Mouse (Mus musculus) liver, embryonic 16.5 days (tissue): ENCODE results near the gene Uroc1. TPM values are rescaled to one million over a fixed set of nuclear protein-coding genes. Genes with fewer than 3 reads are reported as not detected.

Experiments used
- ATAC-seq: fragments of 200-750 bp; cut with Nextera tagmentation; 2 replicates; pipeline ENCODE4 v1.8.0; 2017; ENCODE audit warnings: low read depth, mild to moderate bottlenecking, moderate number of reproducible peaks, moderate library complexity
- H3K27ac ChIP-seq: fragments of 300-500 bp; sonication (generic); 2 replicates; pipeline ENCODE4 v1.5.1; 2014; ENCODE audit warnings: mild to moderate bottlenecking, low read length
- H3K27me3 ChIP-seq: fragments of 300-500 bp; sonication (generic); 2 replicates; pipeline ENCODE4 v1.6.1; 2014; ENCODE audit warnings: low read depth, low read length, mixed read lengths; ENCODE audit not compliant: control insufficient read depth, insufficient read depth
- H3K36me3 ChIP-seq: fragments of 300-500 bp; sonication (generic); 2 replicates; pipeline ENCODE4 v1.6.1; 2014; ENCODE audit warnings: mild to moderate bottlenecking; ENCODE audit not compliant: control insufficient read depth, insufficient read depth
- H3K4me1 ChIP-seq: fragments of 300-500 bp; sonication (generic); 2 replicates; pipeline ENCODE4 v1.6.1; 2014; ENCODE audit warnings: low read depth, low read length, mixed read lengths; ENCODE audit not compliant: control insufficient read depth
- H3K4me2 ChIP-seq: fragments of 300-500 bp; sonication (generic); 2 replicates; pipeline ENCODE4 v1.6.1; 2014; ENCODE audit warnings: low read depth, low read length, mixed read lengths
- H3K4me3 ChIP-seq: fragments of 300-500 bp; sonication (generic); 2 replicates; pipeline ENCODE4 v1.5.1; 2014; ENCODE audit warnings: low read depth, mild to moderate bottlenecking, low read length
- H3K9ac ChIP-seq: fragments of 300-500 bp; sonication (generic); 2 replicates; pipeline ENCODE4 v1.6.1; 2014; ENCODE audit warnings: low read depth, low read length
- H3K9me3 ChIP-seq: fragments of 300-500 bp; sonication (generic); replicated peaks from 2 replicates; pipeline ENCODE4 v1.6.1; 2016; ENCODE audit warnings: low read length; ENCODE audit not compliant: control insufficient read depth
- WGBS: fragments of 180-500 bp; shearing (Covaris S2); extraction: QIAGEN DNeasy Blood & Tissue Kit; methylation state at CpG from one replicate; pipeline ENCODE4 v1.1.7; 2014; ENCODE audit not compliant: insufficient replicate concordance; 5-methylcytosine and 5-hydroxymethylcytosine counted together
- polyA plus RNA-seq: library from polyadenylated mRNA; unstranded; fragments of >200 nt; fragmentation: Nextera tagmentation; extraction: Ambion mirVana; gene quantifications from 2 replicates; pipeline ENCODE4 v1.2.1, GENCODE M21; 2015

The Uroc1 gene
- 32.3 and 41.1 TPM in 2 replicates for polyA plus RNA-seq

GRCm38 (mm10) chr6:90332561-90333425 lies at the start of gene Uroc1:
Gene Uroc1 (plus strand): TSS chr6:90333284.
- Histone ChIP-seq H3K4me2 (peak within 1 kb of the TSS; percentile 42), H3K9ac (peak within 1 kb of the TSS; percentile 31), H3K9me3 (no peaks in the 10 kb centered on the region), H3K36me3 (no peaks in the 10 kb centered on the region), H3K27ac (peak within 1 kb of the TSS; percentile 82), H3K27me3 (no peaks in the 10 kb centered on the region), H3K4me1 (no peaks in the 10 kb centered on the region; the same call in 1 of the 2 replicates), H3K4me3 (peak within 1 kb of the TSS; percentile 51)
- peak; percentile 92 for ATAC-seq
- 55% methylated on average over 7 of the region's 7 CpGs for WGBS

- no peak overlapping the region for H3K27ac ChIP-seq
- 36% methylated on average over 12 of the region's 12 CpGs for WGBS
- H3K9me3 ChIP-seq = no peaks in the 10 kb centered on the region
- no peaks in the 10 kb centered on the region for H3K36me3 ChIP-seq
- no peaks in the 10 kb centered on the region for H3K27me3 ChIP-seq
- no peak overlapping the region for H3K4me2 ChIP-seq
- H3K9ac ChIP-seq = no peak overlapping the region
- H3K4me1 ChIP-seq = no peaks in the 10 kb centered on the region
- ATAC-seq = no peak
- no peak overlapping the region for H3K4me3 ChIP-seq
Observed at GRCm38 (mm10) chr6:90288265-90288664, 44.8 kb upstream of the Uroc1 start.

GRCm38 (mm10) chr6:90300919-90301318 lies 32.2 kb upstream of the Uroc1 start, which contains the start of gene BC048671:
Gene BC048671 (plus strand): TSS chr6:90301219.
- no peak for ATAC-seq
- H3K36me3 ChIP-seq = no peaks in the 10 kb centered on the region

GRCm38 (mm10) chr6:90306315-90306975 lies 26.6 kb upstream of the Uroc1 start:
- no peaks in the 10 kb centered on the region for H3K9me3 ChIP-seq
- H3K4me1 ChIP-seq = peaks cover 4% of the 10 kb centered on the region; the same call in 1 of the 2 replicates
- peak; percentile 84 for ATAC-seq
- H3K27ac ChIP-seq = peak overlapping the region; percentile 53
- H3K36me3 ChIP-seq = 0 out of 2 replicates have a peak, but pooled peaks cover 2% of the 10 kb centered on the region
- no peaks in the 10 kb centered on the region for H3K27me3 ChIP-seq
- H3K9ac ChIP-seq = no peak overlapping the region
- no peak overlapping the region for H3K4me3 ChIP-seq
- no peak overlapping the region for H3K4me2 ChIP-seq
- WGBS = 56% methylated on average over 6 of the region's 6 CpGs

More at GRCm38 (mm10) chr6:90300919-90301318, 32.2 kb upstream of the Uroc1 start, which contains the start of gene BC048671:
- H3K27ac ChIP-seq = no peak within 1 kb of the TSS
- H3K27me3 ChIP-seq = no peaks in the 10 kb centered on the region
- H3K4me1 ChIP-seq = peaks cover 1% of the 10 kb centered on the region; the same call in 1 of the 2 replicates
- no peak within 1 kb of the TSS for H3K4me3 ChIP-seq
- H3K9me3 ChIP-seq = no peaks in the 10 kb centered on the region
- WGBS = 63% methylated on average over 1 of the region's 1 CpGs
- H3K4me2 ChIP-seq = no peak within 1 kb of the TSS
- no peak within 1 kb of the TSS for H3K9ac ChIP-seq

GRCm38 (mm10) chr6:90308839-90309778 lies 24.0 kb upstream of the Uroc1 start:
- peaks cover 4% of the 10 kb centered on the region; the same call in 1 of the 2 replicates for H3K4me1 ChIP-seq
- no peaks in the 10 kb centered on the region for H3K9me3 ChIP-seq
- no peaks in the 10 kb centered on the region for H3K27me3 ChIP-seq
- H3K4me2 ChIP-seq = no peak overlapping the region
- no peak overlapping the region for H3K27ac ChIP-seq
- 79% methylated on average over 87 of the region's 87 CpGs for WGBS
- ATAC-seq = no peak
- peaks cover 2% of the 10 kb centered on the region; the same call in 1 of the 2 replicates for H3K36me3 ChIP-seq
- H3K9ac ChIP-seq = no peak overlapping the region
- H3K4me3 ChIP-seq = no peak overlapping the region

GRCm38 (mm10) chr6:90315961-90316360 lies 17.1 kb upstream of the Uroc1 start:
- no peak for ATAC-seq
- no peaks in the 10 kb centered on the region for H3K27me3 ChIP-seq
- H3K4me2 ChIP-seq = no peak overlapping the region
- no peak overlapping the region for H3K4me3 ChIP-seq
- no peaks in the 10 kb centered on the region for H3K9me3 ChIP-seq
- 52% methylated on average over 5 of the region's 5 CpGs for WGBS
- H3K27ac ChIP-seq = no peak overlapping the region
- H3K36me3 ChIP-seq = no peaks in the 10 kb centered on the region; the same call in 1 of the 2 replicates
- no peak overlapping the region for H3K9ac ChIP-seq
- peaks cover 3% of the 10 kb centered on the region for H3K4me1 ChIP-seq

GRCm38 (mm10) chr6:90317510-90318258 lies 15.4 kb upstream of the Uroc1 start:
- Histone ChIP-seq H3K4me2 (no peak overlapping the region), H3K36me3 (no peaks in the 10 kb centered on the region), H3K4me1 (peaks cover 8% of the 10 kb centered on the region), H3K9ac (no peak overlapping the region), H3K9me3 (no peaks in the 10 kb centered on the region), H3K27me3 (no peaks in the 10 kb centered on the region), H3K4me3 (no peak overlapping the region), H3K27ac (no peak overlapping the region)
- WGBS = 46% methylated on average over 2 of the region's 2 CpGs
- no peak for ATAC-seq

- Histone ChIP-seq H3K4me1 (peaks cover 8% of the 10 kb centered on the region), H3K36me3 (no peaks in the 10 kb centered on the region), H3K9ac (no peak overlapping the region), H3K9me3 (no peaks in the 10 kb centered on the region), H3K27ac (no peak overlapping the region), H3K27me3 (no peaks in the 10 kb centered on the region), H3K4me3 (no peak overlapping the region), H3K4me2 (no peak overlapping the region)
- WGBS = 85% methylated on average over 2 of the region's 2 CpGs
- ATAC-seq = no peak
Observed at GRCm38 (mm10) chr6:90319019-90319418, 14.1 kb upstream of the Uroc1 start.
